Mouse (Mus musculus) left cerebral cortex, postnatal 25 days (tissue): ENCODE data around the gene Tnfsf10. TPM values are rescaled to one million over a fixed set of nuclear protein-coding genes. Genes with fewer than 3 reads are reported as not detected.
A peak's percentile ranks its signal among the peaks of the same experiment; 100 is the strongest.

Experiments used
- DNase-seq, 2 experiments: peaks; one replicate each; pipeline ENCODE4 v3.0.0; 2022; ENCODE audit warnings: low spot score in 2 of 2, mixed read lengths in 1 of 2
- intact Hi-C: fragments of 180-260 bp; cut with DNase I; formaldehyde crosslinking; loops from one replicate; pipeline ENCODE4 v1.15.1; 2025
- total RNA-seq, 2 experiments: library from RNA; stranded (reverse); gene quantifications; 2 replicates each; pipeline ENCODE4 v1.2.3; 2021

The Tnfsf10 gene
- total RNA-seq, 2 experiments from 2014 or later = 1.2 to 1.5 TPM

DNA sequence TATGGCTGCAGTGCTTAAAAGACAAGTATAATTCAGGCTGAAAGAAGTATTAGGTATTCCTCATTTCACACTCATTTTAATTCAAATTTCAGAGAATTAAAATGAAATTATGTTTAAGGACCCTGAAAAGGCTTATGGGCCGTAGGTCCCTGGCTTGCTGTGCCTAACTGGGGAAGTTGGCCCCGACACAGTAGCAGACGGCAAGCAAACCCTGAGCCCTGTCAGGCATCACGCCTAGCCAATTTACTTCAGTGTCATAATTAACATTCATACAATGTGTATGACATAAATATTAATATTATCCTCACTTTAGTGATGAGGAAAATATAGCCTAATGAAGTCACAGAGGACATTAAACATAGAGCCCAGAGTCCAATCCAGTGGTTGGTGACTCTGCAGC is 16.4 kb upstream of the Tnfsf10 start:
- intact Hi-C loops = no loop called here

DNA sequence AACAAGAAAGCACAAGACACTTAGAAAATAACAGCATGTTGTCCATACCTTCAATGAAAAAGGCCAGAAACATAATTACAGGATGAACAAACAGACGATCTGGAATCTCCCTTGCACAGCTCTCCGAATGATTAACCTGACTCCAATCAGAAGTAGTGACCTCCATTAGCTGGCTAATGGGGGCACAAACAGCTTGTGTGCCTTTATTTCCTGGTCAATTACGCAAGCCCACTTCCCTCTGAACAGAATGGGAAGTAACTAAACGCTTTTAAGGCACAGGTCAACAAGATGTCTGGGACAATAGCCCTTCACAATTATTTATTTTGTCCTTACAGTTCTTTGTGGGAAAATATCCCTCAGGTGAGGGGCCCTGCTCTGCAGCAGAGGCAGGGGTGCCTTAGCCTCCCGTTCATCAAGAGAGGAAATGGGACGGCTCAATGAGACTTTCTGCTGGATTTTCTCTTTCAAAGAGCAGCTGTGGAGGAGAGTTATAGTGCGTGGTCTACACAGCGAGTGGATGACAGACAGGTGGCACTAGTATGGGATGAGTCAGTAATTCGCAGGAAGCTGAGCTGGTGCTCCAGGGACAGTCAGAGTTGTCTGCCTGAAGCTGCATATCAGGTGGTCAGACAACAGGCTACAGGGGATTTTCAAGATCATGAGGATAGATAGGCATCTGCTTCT is 14.3 kb upstream of the Tnfsf10 start:
- intact Hi-C loops = no loop called here
- no peak for DNase-seq

More for the DNA sequence above, 16.4 kb upstream of the Tnfsf10 start:
- no peak for DNase-seq

DNA sequence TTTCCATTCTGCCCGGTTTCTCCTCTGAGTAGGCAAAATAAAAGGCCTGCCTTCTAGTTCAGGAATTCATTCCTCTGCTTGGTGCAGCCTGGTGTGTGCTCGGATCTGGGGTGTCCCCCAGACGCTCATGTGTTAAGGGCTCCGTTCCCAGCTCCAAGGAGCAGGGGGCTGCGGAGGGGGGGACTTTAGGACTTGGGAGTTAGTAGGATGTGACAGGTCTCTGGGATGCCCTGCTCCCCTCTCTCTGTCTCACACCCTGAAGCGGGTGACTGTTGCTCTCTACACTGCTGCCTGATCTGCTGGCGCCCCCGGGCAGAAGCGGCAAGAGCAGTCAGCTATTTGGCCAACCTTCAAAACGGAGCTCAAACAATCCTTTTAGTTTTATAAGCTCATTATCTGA is 10.0 kb upstream of the Tnfsf10 start:
- no peak for DNase-seq
- intact Hi-C loops = no loop called here

DNA sequence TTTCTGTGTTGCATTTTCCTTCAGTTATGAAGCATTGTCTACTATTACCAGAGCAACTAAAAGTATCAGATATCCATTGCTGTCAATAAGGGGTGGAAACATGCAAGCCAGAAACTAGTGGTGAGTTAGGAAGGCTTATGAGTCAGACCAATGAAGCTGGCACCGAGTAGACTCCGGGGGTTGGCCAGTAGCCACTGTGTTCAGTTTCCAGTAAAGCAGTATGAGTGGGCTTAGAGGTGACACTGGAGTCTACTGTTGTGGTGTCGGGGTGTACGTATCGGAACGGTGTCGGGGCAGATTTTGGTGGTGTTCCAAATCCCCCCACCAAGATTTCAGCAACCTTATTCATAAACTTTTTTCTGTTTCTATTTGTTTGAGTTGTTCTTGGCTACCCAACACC is 5.9 kb upstream of the Tnfsf10 start:
- intact Hi-C loops = no loop called here
- DNase-seq = peak in 1 of 2 experiments; percentile 51

DNA sequence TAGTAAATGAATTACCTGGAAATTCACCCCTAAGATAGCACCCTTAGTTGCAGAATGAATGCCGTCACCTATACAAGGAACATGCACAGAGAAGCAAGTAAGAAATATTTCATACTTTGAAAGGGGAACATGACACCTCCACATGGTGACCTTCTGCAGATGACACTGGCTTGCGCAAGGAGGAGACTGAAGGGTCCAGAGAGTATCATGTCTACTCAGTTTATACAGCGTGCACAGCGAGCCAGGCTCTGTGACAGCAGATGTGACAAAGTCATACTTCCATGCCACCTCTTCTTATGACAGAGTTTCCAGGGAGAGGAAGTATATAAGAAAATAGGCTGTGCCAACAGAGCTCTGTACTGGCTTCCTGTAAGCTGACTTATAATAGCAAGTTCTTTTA is 5.4 kb upstream of the Tnfsf10 start:
- intact Hi-C loops = no loop called here
- DNase-seq = no peak

DNA sequence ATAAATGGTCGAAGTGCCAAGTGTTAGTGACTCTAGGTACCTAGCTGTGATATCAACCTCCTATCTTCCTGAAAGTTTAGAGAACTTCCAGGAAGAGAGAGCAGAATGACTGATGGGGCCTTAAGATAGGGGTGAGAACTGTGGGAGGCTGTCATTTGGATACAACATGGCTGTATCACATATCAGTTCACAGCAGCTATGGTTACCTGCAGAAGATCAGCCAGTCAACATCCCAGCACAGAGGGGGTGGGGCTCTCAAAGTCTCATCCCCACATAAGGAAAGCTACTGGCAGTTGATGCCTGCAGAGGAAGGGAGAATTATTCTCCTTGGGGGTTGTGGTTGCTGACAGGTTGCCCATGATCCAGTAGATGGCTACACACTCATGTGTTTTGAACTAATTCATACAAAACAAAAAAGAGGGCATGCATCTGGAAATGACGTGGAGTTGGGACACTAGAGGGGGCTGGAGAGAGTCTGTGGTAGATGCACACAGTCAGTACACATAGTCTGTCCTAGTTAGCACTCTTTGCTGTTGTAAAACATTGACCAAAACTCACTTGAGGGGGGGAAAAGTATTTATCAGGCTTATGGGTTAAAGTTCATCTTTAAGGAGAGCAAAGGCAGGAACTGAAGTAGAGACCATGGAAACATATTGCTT is 2.2 kb upstream of the Tnfsf10 start:
- intact Hi-C loops = no loop called here
- DNase-seq = no peak

DNA sequence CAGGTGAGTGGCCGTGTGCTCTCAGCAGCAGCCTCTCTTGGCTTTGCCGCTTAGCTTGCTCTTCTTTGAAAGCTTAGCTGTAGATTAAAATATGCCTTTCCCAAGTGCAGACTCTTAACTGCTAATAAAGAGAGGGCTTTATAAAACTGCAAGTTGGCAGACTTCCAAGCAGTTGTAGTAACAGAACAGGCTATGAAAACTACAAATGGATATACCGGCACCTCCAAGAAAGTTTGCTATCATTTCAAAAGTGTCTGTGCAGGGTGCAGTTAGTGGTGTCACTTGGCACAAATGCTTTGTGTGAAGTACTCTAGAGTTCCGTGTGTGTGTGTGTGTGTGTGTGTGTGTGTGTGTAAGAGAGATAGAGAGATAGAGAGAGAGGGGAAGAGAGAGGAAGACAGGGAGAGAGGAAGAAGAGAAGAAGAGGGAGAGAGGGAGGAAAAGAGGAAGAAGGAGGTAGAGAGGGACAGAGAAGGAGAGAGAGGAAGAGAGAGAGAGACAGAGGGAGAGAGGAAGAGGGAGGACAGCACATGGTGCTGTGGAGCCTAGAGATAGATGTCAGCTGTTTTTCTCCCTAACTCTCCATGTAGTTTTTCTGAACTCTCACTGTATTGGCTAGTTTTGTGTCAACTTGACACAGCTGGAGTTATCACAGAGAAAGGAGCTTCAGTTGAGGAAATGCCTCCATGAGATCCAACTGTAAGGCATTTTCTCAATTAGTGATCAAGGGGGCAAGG is 628 bp downstream of the Tnfsf10 start:
- intact Hi-C loops = no loop called here
- no peak for DNase-seq

DNA sequence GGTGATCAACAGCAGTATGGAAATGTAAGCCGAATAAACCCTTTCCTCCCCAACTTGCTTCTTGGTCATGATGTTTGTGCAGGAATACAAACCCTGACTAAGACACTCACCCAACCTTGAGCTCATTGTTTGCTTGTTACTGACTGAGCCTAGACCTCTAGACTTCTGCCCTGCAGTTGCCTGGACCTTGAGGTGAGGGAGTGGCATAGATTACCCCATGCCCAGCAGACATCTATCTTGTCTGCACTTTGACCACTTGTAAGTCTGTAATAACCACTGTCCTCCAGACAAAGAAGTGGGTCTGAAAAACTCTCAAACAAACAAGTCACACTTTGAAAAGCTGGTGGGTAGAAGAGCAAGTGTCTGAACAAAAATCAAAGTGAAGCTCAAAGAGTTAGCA is 2.8 kb downstream of the Tnfsf10 start:
- intact Hi-C loops = no loop called here
- no peak for DNase-seq

DNA sequence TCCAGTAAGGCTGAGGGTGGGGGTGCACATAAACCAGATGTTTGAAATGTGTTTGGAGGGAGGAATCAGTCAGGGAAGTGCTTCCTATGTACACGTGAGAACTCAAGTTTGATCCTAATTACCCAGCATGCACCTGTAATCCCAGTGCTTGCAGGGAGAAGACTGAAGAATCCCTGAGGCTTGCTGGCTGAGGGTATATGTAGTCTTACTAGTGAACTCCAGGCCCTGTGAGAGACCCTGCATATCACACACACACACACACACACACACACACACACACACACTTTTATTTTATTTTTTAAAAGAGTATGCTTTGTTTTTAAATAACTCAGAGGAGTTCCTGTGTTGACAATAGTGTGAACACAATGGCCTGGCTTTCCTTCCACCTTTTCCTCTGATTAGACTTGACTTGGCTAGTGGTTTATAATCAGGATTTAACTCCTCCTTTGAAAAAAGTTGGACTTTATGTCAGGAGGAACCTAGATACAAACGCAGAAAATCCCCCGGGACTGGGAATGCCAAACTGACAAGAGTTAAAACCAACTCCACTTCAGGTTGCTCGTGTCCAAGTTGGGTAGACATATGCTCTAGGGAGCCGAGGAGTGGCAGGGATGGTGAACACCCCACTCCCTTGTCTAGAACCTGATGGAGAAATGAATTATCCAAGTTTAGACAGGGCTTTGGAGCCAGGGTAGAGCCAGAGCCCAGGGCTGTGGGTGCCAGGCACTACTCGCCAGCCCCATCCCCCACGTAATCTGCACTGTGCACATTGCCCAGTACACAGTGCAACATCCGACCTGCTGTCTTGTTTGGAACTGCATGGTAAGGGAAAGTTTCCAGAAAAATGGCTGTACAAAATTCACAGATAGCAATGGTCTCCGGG is 4.0 kb downstream of the Tnfsf10 start:
- DNase-seq = no peak
- intact Hi-C loops = no loop called here

DNA sequence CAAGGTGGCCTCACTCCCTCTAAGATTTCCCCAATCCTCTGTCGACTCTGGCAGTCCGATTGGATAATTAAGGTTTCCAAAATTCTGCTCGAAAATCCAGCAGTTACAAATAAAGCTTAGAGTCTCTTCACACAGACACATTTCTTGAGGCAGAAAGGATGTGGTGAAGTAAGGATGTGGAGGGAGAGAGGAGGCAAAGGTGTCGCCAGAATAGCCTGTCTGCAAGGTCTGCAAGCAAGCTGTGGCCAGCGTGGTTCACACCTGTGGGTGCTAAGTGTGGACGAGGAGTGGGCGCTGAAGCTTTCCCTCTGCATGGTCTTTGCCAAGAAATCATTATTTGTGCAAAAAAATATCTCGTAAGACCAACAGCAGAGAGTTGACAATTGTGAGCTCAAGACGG is 5.8 kb downstream of the Tnfsf10 start:
- DNase-seq = no peak
- intact Hi-C loops = no loop called here

DNA sequence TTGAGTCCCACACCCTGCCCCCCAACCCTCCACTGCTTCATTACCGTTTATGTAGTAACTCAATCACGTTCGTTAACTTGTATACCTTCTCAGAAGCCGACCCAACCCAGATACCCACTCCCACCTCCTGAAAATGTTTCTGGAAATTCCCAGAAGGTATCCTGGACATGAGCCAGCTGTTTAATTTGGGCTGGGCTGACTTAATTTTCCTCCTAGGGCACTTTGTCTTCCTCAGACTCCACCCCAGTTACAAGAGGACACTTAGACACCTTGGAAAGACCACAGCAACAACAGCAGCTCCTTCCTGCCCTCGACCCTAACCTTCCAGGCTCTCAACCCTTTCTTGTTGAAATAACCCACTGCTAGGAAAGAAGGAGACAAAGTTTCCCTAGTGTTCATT is 6.7 kb downstream of the Tnfsf10 start:
- DNase-seq = no peak
- intact Hi-C loops = no loop called here

DNA sequence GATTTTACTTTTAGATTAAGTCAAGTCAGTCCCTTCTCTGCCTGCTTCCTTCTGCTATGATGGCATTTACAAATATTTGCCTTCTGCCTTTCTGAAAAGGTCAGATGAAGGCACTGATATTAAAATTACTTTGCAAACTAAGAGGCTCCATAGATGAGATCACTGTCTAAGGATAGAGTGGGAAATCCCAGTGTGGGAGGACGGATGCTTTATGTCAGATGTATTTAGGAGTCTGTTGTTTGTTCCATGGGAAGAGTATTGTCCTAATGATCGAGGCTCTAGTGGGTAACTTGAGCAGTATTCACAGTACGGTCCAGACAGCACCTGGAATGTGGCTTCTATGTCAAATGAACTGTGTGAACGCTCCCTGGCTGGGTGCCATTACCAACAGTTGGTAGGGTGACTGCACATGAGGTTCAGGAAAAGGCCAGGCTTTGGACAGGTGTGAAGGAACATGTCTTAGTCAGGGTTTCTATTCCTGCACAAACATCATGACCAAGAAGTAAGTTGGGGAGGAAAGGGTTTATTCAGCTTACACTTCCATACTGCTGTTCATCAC is 9.9 kb downstream of the Tnfsf10 start:
- intact Hi-C loops = no loop called here
- DNase-seq = no peak

DNA sequence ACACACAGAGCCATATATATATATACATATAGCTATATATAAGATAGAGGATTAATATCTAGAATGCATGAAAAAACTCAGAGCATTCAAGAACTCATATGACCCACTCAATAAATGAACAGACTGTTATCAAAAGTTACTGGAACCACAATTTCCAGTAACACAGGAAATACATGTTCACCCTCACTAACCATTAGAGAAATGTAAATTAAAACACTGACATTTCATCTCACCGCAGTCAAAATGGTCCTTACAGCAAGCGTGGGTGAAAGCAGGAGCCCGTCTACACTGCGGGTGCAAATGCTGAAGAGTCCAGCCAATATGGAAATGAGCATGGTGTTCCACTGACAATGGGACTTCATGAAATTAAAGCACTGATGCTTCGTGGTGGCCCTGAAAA is 13.9 kb downstream of the Tnfsf10 start:
- intact Hi-C loops = no loop called here
- no peak for DNase-seq

DNA sequence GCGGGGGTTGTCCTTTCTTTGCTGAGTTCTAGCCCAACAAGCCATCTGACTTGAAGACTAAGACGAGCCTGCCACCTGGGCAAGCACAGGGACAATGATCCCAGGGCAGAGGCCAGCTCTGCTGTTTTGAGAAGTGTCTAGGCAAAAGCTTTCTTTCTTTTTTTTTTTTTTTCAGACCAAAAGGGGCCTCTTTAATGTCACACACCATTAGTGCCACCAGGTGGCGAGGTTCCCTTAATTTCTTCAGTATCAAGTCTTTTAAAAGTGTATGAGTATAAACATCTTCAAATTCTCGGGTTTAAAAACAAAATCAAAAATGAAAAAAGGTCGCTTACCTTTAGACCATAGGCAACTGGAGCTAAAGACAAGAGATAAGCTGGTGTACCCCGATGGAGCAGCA is 21.6 kb downstream of the Tnfsf10 start:
- peak; percentile 25 to 28 for DNase-seq
- intact Hi-C loops = loop anchor here (1.0 to 5.0 kb wide), 3 partner anchors 71 to 124 kb away; no protein-coding TSS in a partner anchor

DNA sequence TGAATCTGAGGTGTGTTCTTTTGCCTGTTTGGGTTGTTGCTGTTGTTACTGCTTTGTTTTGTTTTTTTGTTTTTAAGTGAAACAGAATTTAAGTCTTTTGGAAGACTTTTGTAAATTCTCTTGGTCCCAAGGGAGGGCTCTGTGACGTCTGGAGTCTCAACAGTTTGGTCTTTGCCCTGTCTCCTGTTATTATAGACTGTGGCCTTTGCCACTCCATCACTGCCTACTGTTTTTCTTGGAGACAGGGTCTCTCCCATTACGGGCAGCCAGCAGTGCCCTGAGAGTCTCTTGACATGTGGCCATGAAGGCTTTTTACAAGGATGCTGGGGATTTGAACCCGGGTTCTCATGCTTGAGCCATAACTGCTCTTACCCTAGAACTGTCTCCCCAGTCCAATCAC is 22.1 kb downstream of the Tnfsf10 start:
- intact Hi-C loops = loop anchor here (1.0 to 5.0 kb wide), 3 partner anchors 72 to 123 kb away; no protein-coding TSS in a partner anchor

DNA sequence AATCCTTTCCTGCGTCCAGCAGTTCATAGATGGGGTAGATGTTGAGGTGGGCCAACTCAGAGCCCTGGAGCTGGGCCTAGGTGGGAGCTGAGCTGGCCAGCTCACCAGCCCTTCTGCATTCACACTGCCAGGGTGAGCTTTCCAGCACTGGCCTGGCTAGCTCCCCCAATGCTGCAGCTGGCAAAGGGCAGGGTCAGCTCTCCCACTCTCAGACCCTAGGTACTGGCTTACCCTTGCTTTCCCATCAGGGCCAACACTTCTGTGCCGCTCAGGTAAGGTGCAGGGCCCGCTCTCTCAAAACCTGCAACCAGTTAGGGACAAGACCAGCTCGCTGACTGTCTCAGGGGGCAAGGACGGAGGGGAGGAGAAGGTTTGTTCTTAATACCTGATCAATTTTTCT is 23.9 kb downstream of the Tnfsf10 start:
- intact Hi-C loops = no loop called here
- DNase-seq = no peak

More for the DNA sequence above, 22.1 kb downstream of the Tnfsf10 start:
- no peak for DNase-seq

DNA sequence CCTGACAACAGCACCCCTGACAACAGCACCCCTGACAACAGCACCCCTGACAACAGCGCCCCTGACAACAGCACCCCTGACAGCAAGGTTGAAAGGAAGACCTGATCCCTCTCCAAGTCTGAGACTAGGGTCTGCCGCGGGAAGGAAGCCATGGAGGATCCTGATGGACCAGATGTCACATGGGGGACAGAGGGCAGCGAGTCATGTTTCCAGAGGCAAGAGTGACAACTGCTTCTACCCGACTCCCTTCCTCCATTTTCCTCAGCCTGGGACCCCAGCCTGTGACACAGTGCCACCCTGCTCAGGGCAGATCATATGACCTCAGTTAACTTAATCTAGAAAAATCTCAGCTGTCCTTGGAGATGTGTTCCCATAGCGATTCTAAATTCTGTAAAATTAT is 25.6 kb downstream of the Tnfsf10 start:
- intact Hi-C loops = no loop called here
- DNase-seq = no peak

DNA sequence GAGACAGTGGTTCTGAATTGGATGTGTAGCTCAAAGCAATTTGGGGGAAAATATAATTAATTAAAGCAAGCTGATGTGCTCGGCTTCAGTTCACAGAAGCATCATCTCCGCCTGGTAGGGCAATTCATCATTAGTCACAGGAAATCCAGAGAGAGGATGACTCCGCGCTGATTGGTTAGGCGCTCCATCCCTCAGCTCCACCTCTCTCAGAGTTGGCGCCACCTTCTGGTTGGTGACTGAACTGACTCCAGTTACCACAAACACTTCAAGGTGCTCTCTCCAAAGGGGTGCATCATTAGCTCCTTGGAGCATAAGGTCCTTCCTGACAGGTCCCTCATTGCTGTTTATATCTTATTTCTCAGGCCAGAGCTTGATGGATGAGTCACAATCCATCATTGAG is 28.7 kb downstream of the Tnfsf10 start:
- no peak for DNase-seq
- intact Hi-C loops = no loop called here

DNA sequence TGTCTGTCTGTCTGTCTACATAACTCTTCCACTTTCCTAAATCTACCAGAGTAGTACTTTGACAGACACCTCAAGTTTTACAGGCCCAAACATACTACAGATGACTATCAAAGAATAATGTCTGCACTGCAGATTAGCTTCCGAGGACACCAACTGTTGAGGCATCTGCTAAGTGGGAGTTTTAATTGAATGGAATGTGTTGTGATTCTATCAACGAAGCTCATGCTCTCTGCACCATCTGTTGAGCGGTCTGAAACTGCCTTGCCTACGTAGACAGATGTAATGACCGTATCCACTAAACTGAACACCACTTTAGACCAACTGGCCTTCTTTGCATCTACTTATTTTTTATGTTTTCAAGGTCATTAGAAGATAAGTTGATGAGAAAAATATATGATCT is 31.6 kb downstream of the Tnfsf10 start:
- intact Hi-C loops = no loop called here
- DNase-seq = peak; percentile 28 to 50

DNA sequence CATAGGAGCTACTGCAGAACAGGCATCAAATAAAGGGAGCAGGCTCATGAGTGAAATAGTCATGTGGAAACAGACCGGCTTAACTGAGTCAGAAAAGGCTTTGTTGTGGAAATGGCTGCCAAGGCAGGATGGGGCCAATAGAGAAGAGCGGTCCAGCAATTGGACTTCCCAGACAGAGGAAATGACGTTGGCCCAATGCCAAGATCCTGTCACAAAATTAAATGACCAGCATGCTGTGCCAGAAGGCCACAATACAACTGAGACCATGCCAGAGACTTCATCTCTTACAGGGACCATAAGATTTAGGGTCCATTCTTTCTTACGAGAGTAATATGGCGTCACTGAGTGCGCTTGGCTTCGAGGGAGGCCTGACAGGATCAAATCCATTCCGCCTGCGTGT is 34.3 kb downstream of the Tnfsf10 start:
- DNase-seq = no peak
- intact Hi-C loops = no loop called here
